Mouse (Mus musculus) embryonic facial prominence, embryonic 10.5 days (tissue): ENCODE results near the gene Wdr77. TPM values are rescaled to one million over a fixed set of nuclear protein-coding genes. Genes with fewer than 3 reads are reported as not detected.

ENCODE experiments used
- DNase-seq: peaks from one replicate; pipeline ENCODE4 v3.0.0-alpha.2; 2017; ENCODE audit warnings: low spot score
- H3K27ac ChIP-seq: fragments of 300-500 bp; sonication (generic); replicated peaks from 2 replicates; pipeline ENCODE4 v1.5.1; 2016; ENCODE audit warnings: mild to moderate bottlenecking
- H3K27me3 ChIP-seq: fragments of 300-500 bp; sonication (generic); replicated peaks from 2 replicates; pipeline ENCODE4 v1.6.1; 2016; ENCODE audit warnings: low read depth, mild to moderate bottlenecking; ENCODE audit not compliant: poor library complexity, severe bottlenecking
- H3K36me3 ChIP-seq: fragments of 300-500 bp; sonication (generic); replicated peaks from 2 replicates; pipeline ENCODE4 v1.6.1; 2016; ENCODE audit warnings: mild to moderate bottlenecking, moderate library complexity
- H3K4me1 ChIP-seq: fragments of 300-500 bp; sonication (generic); 2 replicates; pipeline ENCODE4 v1.6.1; 2016
- H3K4me3 ChIP-seq: fragments of 300-500 bp; sonication (generic); 2 replicates; pipeline ENCODE4 v1.5.1; 2016; ENCODE audit warnings: mild to moderate bottlenecking, moderate library complexity
- H3K9me3 ChIP-seq: fragments of 300-500 bp; sonication (generic); 2 replicates; pipeline ENCODE4 v1.6.1; 2016; ENCODE audit warnings: mild to moderate bottlenecking
- WGBS: fragments of 180-500 bp; shearing (Covaris S2); methylation state at CpG from one replicate; pipeline ENCODE4 v1.1.7; 2016; 5-methylcytosine and 5-hydroxymethylcytosine counted together
- polyA plus RNA-seq: library from polyadenylated mRNA; unstranded; fragments of >200 nt; fragmentation: Nextera tagmentation; extraction: Ambion mirVana; gene quantifications from 2 replicates; pipeline ENCODE4 v1.2.1, GENCODE M21; 2016

Wdr77 gene
- polyA plus RNA-seq, 1 experiment from 2014 or later, result 180 TPM

GRCm38 (mm10) chr3:105927561-105928194 is 31.5 kb upstream of the Wdr77 start:
- no peak for DNase-seq
- Histone ChIP-seq H3K36me3 (no peaks in the 10 kb centered on the region), H3K27ac (no peak overlapping the region), H3K27me3 (no peaks in the 10 kb centered on the region), H3K4me3 (no peak overlapping the region), H3K9me3 (no peaks in the 10 kb centered on the region), H3K4me1 (no peaks in the 10 kb centered on the region)
- 83% methylated on average over 7 of the region's 7 CpGs for WGBS

DNA sequence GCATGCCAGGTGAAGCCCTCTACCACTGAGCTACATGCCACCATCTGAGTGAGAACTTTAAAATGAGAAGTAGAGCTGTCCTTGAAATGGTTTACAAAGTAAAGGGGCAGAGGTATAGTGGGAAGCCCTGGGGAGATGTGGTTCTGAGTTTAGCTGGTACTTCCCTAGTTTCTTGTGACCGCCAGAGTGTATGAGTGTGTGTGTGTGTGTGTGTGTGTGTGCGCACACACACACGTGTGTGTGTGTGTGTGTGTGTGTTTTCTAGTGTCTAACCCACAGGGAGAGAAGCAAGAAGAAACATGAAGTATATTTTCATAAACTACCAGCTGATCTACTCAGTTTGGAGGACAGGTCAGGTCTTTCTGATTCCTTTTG is 31.0 kb upstream of the Wdr77 start:
- no peaks in the 10 kb centered on the region for H3K27me3 ChIP-seq
- DNase-seq, result no peak
- no peak overlapping the region for H3K27ac ChIP-seq
- no peaks in the 10 kb centered on the region for H3K36me3 ChIP-seq
- H3K9me3 ChIP-seq, result no peaks in the 10 kb centered on the region
- H3K4me1 ChIP-seq, result no peaks in the 10 kb centered on the region
- no peak overlapping the region for H3K4me3 ChIP-seq
- 89% methylated on average over 3 of the region's 3 CpGs for WGBS

DNA sequence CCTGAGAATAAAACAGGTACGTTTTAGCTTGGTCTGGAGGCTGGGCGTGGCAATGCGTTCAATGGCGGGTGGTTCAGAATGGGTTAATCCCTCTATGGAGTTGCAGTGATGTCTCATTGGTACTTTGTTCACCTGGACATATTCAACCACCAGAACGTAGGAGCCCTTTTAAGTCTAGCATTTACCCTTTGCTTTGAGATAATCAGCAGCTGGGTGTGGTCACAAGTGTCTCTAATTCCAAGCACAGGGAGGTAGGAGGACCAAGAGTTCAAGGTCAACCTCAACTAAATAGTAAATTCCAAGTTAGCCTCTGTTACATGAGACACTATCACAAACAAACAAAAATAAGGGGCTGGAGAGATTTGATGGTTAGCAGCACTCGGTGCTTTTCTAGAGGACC is 30.4 kb upstream of the Wdr77 start:
- Histone ChIP-seq H3K4me1 (no peaks in the 10 kb centered on the region), H3K9me3 (no peaks in the 10 kb centered on the region), H3K36me3 (no peaks in the 10 kb centered on the region), H3K27ac (no peak overlapping the region), H3K4me3 (no peak overlapping the region), H3K27me3 (no peaks in the 10 kb centered on the region)
- 88% methylated on average over 6 of the region's 6 CpGs for WGBS
- no peak for DNase-seq

GRCm38 (mm10) chr3:105929821-105930220 is 29.3 kb upstream of the Wdr77 start:
- Histone ChIP-seq H3K27me3 (no peaks in the 10 kb centered on the region), H3K36me3 (no peaks in the 10 kb centered on the region), H3K4me1 (no peaks in the 10 kb centered on the region), H3K9me3 (no peaks in the 10 kb centered on the region), H3K4me3 (no peak overlapping the region), H3K27ac (no peak overlapping the region)
- DNase-seq, result no peak
- WGBS, result 83% methylated on average over 7 of the region's 7 CpGs

DNA sequence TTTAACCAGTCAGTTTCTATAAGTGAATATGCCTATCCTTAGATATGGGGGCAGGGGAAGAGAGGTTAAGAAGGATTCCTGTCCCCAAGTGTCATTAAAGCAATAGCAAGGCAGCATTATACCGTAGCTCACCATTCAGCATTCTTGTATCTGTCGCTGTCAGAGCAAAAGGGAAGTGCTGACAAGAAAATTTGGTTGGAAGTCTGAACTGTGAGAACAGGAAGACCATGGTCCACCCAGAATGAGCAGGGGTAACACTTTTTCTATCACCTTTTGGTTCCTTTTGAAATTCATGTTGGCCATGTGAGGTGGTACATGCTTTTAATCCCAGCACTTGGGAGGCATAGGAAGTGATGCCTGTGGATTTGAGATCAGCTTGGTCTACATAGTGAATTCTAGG is 28.1 kb upstream of the Wdr77 start:
- WGBS, result 93% methylated on average over 2 of the region's 2 CpGs
- no peak overlapping the region for H3K4me3 ChIP-seq
- no peaks in the 10 kb centered on the region for H3K9me3 ChIP-seq
- H3K4me1 ChIP-seq, result no peaks in the 10 kb centered on the region
- no peaks in the 10 kb centered on the region for H3K27me3 ChIP-seq
- no peaks in the 10 kb centered on the region for H3K36me3 ChIP-seq
- DNase-seq, result no peak
- H3K27ac ChIP-seq, result no peak overlapping the region

GRCm38 (mm10) chr3:105932240-105933071 is 26.7 kb upstream of the Wdr77 start, which contains the start of gene I830077J02Rik:
I830077J02Rik (minus strand) TSS chr3:105932664.
- no peak for DNase-seq
- Histone ChIP-seq H3K36me3 (peaks cover 6% of the 10 kb centered on the region), H3K9me3 (no peaks in the 10 kb centered on the region), H3K4me3 (no peak within 1 kb of the TSS), H3K4me1 (no peaks in the 10 kb centered on the region), H3K27ac (no peak within 1 kb of the TSS), H3K27me3 (no peaks in the 10 kb centered on the region)
- WGBS, result 88% methylated on average over 8 of the region's 8 CpGs

- no peaks in the 10 kb centered on the region for H3K9me3 ChIP-seq
- 93% methylated on average over 6 of the region's 6 CpGs for WGBS
- H3K36me3 ChIP-seq, result peaks cover 12% of the 10 kb centered on the region
- DNase-seq, result no peak
- no peaks in the 10 kb centered on the region for H3K4me1 ChIP-seq
- H3K27ac ChIP-seq, result no peak overlapping the region
- H3K4me3 ChIP-seq, result no peak overlapping the region
- no peaks in the 10 kb centered on the region for H3K27me3 ChIP-seq
These were observed 25.2 kb upstream of the Wdr77 start for GRCm38 (mm10) chr3:105933926-105934325.

DNA sequence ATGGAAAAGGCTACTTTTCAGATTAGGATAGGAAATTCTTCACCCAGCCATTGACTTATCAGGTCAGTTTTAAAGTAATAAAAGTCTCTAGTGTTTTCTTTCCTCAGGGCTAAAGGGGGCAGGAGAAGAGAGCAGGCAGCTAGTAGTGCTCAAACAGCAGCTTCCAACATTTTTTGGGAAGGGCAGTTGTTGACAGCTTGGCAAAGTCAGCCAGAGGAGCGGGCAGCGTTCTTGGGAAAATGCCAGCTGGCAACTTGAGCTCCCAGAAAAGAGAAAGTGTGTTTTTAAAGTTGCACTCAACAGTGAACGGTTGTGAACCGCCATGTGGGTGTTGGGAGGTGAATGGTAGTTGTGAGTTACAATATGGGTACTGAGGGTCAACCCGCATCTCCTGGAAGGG is 24.1 kb upstream of the Wdr77 start:
- no peak for DNase-seq
- no peaks in the 10 kb centered on the region for H3K9me3 ChIP-seq
- H3K27ac ChIP-seq, result no peak overlapping the region
- no peaks in the 10 kb centered on the region for H3K4me1 ChIP-seq
- no peak overlapping the region for H3K4me3 ChIP-seq
- 96% methylated on average over 5 of the region's 5 CpGs for WGBS
- no peaks in the 10 kb centered on the region for H3K27me3 ChIP-seq
- H3K36me3 ChIP-seq, result peaks cover 19% of the 10 kb centered on the region

DNA sequence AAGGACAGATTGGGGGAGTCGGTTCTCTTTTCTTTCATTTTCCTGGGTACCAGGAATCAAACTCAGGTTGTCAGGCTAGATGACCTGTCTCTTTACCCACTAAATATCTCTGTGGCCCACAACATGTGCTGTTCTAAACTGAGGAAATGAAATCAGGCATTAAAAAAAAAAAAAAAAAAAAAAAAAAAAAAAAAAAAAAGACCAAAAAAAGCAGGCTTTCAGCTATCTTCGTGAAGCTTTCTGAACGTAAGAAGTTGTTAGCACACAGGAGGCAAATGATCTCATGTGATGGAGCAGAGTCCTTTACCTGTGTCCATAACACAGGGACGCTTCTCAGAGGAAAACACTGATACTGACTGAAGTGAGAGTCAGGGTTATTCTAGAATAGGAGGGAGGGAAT is 23.1 kb upstream of the Wdr77 start:
- Histone ChIP-seq H3K4me3 (no peak overlapping the region), H3K27ac (no peak overlapping the region), H3K9me3 (no peaks in the 10 kb centered on the region), H3K4me1 (no peaks in the 10 kb centered on the region), H3K36me3 (peaks cover 30% of the 10 kb centered on the region), H3K27me3 (no peaks in the 10 kb centered on the region)
- 94% methylated on average over 4 of the region's 4 CpGs for WGBS
- no peak for DNase-seq

DNA sequence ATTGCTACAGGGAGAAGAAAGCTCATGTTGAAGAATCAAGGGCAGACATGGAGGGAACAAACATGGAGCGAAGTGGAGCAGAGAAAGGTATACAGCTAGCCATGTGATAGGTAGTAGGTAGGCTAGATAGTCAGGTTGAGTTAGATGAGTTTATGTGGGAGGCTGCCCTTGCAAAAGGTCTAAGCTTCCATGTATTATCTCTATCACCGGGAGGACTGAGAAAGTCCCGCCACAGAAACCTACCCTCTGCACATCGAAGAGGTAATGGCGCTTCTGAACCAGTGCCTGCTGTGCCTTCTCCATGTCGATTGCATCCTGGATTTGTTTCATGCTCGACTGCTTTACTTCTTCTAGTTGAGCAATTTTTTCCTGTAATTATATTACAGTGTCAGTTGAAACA is 7.8 kb upstream of the Wdr77 start:
- Histone ChIP-seq H3K9me3 (no peaks in the 10 kb centered on the region), H3K27me3 (no peaks in the 10 kb centered on the region), H3K27ac (no peak overlapping the region), H3K36me3 (peaks cover 100% of the 10 kb centered on the region), H3K4me1 (no peaks in the 10 kb centered on the region), H3K4me3 (no peak overlapping the region)
- DNase-seq, result no peak
- 94% methylated on average over 7 of the region's 7 CpGs for WGBS

DNA sequence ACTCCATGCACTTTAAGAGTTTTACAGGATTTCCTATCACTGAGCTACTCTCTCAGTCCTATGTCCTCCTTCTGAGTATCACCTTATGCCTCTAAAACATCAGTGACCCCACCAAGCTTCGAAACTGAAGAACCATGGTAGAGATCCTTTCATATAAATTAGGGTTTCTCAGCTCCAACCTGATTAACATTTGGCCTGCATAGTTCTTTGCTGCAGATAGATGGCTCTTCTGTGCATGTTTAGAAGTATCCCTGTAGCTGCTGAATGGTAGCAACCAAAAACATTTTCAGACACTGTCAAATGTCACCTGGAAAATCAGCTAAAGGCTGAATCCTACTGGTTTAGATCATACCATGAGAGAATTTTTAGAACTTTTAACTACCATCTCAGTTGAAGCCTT is 1.9 kb upstream of the Wdr77 start:
- Histone ChIP-seq H3K9me3 (no peaks in the 10 kb centered on the region), H3K27ac (no peak overlapping the region), H3K36me3 (peaks cover 69% of the 10 kb centered on the region), H3K27me3 (no peaks in the 10 kb centered on the region), H3K4me1 (peaks cover 26% of the 10 kb centered on the region), H3K4me3 (peak overlapping the region; percentile 97)
- DNase-seq, result no peak
- WGBS, result 94% methylated on average over 1 of the region's 1 CpGs

DNA sequence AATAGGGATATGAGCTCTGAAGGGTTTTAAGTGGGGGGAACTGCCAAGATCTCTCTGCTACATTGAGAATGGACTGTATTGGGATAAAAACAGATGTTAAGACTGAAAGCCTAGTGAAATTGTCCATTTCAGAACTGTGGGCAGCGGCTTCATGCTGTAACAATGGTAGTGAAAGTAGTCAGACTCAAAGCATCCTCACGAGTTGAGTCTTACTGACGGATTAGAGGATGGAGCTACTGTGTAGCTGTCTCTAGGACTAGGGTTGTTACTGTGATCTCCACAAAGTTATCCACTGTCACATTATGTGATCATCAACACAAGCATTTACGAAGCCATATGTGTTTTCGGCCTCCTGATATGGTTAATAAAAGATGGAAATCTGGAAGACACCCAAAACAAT is 965 bp upstream of the Wdr77 start:
- H3K36me3 ChIP-seq, result peaks cover 69% of the 10 kb centered on the region
- peaks cover 26% of the 10 kb centered on the region for H3K4me1 ChIP-seq
- peak overlapping the region; percentile 96 for H3K27ac ChIP-seq
- no peaks in the 10 kb centered on the region for H3K9me3 ChIP-seq
- WGBS, result 49% methylated on average over 5 of the region's 5 CpGs
- DNase-seq, result no peak
- H3K4me3 ChIP-seq, result peak overlapping the region; percentile 97
- H3K27me3 ChIP-seq, result no peaks in the 10 kb centered on the region

GRCm38 (mm10) chr3:105959585-105959984 is 416 bp downstream of the Wdr77 start:
- Histone ChIP-seq H3K27ac (peak overlapping the region; percentile 96), H3K4me3 (peak overlapping the region; percentile 97), H3K36me3 (peaks cover 69% of the 10 kb centered on the region), H3K4me1 (peaks cover 26% of the 10 kb centered on the region), H3K9me3 (no peaks in the 10 kb centered on the region), H3K27me3 (no peaks in the 10 kb centered on the region)
- WGBS, result under 1% methylated on average over 26 of the region's 26 CpGs
- DNase-seq, result no peak
